Mouse (Mus musculus) right cerebral cortex, postnatal 36 days (tissue): ENCODE results near the gene Frmd6.

Source experiments
- DNase-seq, 2 experiments: peaks; one replicate each; pipeline ENCODE4 v3.0.0; 2022; ENCODE audit warnings: low spot score in 2 of 2, mixed read lengths in 1 of 2

Frmd6 gene

DNA sequence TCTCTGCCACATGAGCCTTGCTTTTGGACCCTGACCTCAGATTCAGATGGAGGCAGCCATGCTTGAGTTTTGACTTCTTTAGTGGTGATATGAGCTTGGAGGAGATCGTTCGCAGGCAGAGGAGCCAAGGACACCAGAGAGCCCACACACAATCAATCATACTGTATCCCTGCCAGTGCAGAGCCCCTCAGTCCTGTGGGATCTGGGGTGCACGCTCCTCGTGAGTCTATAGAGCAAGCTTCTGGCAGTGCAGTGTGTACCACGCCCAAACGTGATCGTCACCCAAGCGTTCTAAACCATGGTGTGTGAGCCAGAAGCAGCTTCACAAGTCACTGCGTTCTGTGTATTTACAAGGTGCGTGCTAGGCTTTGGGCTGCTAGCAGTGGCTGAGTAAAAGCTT lies 70.8 kb downstream of the Frmd6 start:
- DNase-seq, result no peak

DNA sequence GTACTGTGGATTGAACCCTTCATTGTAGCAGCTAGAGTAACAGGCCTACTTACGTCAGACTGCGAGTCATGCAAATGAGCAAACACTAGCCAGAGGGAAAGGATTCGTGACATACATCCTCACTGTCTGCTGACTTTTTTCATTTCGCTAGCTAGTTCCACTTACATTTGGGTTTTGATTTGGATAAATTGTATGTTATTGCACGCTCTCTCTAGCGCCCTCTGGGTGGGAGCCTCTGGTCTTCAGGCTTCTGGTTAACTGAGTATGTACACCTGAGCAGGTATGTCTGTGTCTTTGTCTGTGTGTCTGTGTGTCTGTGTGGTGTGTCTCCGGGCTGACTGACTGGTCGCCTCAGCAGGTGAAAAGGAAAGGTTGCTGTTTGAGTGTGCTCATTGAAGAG lies 72.1 kb downstream of the Frmd6 start:
- DNase-seq, result no peak

DNA sequence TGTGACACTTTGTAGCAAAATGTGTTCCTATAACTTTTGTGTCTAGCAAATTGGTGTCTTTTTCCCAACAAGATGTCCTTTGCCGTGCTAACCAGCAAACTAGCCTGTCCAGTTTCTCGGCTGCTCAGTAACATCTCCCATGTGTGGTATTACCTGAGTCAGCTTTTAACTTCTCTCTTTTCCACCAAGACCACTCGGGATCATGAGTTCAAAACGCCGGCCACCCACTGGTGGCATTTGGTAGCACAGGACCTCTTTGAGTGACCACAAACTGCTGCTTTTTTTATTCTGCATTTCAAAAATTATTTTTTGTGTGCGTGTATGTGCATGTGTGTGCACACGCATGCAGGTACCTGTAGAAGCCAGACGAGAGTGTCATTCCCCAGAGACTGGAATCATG lies 73.1 kb downstream of the Frmd6 start:
- no peak for DNase-seq

- no peak for DNase-seq
Measured at GRCm38 (mm10) chr12:70904471-70904870, 79.2 kb downstream of the Frmd6 start.

DNA sequence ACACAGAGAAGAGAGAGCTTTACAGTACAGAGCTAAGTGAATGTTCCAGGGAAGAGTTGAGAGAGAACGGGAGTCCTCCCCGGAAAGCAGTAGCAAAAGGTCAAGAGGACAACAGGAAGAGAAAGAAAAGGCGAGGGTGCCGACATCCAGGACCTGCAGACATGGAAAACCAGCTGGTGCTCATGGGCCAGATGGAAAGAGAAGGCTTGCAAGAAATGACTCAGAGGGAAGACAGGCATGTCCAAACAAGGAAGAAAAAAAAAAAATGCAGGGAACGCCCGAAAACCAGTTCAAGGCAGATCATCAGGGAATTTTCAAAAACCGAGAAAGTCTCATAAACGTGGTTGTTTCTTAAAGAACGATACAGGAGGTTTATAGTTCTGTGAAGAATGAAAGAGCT lies 81.6 kb downstream of the Frmd6 start:
- DNase-seq, result no peak

- no peak for DNase-seq
Measured at GRCm38 (mm10) chr12:70907651-70908050, 82.3 kb downstream of the Frmd6 start.

DNA sequence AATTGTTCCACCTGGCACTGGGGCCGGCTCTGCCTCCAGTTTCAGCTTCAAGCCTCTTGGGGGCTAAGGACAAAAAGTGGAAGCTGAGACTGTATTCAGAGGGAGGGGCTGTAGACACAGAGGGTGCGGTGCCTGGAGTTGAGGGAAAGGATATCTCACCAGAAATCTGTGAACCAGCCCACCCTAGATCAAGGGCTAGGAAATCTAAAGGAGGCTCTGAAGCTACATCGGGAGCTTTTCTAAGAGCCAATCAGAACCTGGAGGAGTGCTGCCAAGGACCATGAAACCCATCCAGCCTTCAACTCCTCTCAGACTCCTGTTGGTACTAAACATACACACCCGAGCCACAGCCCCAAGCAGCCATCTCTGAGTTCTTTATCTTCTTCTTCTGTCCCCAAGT lies 82.8 kb downstream of the Frmd6 start:
- DNase-seq, result no peak

GRCm38 (mm10) chr12:70910241-70910720 lies 85.0 kb downstream of the Frmd6 start:
- DNase-seq, result peak; percentile 42 to 51

DNA sequence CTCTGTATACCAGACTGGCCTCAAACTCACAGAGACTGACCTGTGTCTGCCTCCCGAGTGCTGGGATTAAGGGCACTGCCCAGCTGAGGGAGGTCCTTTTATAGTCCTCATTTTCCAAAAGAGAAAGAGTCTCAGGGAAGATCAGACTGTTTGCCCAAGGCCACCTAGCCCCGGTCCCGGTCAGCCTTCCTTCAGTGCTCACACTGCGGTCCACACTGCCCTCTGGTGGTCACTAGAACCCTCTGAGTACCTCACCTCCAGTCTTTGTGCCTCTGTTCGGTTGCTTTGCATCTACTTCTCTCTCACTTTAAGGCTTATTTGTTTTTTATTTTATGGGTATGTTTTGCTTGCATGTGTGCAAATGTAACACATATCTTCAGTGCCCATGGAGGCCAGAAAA lies 85.7 kb downstream of the Frmd6 start:
- DNase-seq, result peak; percentile 48 to 51

- no peak for DNase-seq
Measured at GRCm38 (mm10) chr12:70911676-70912379, 86.5 kb downstream of the Frmd6 start.

DNA sequence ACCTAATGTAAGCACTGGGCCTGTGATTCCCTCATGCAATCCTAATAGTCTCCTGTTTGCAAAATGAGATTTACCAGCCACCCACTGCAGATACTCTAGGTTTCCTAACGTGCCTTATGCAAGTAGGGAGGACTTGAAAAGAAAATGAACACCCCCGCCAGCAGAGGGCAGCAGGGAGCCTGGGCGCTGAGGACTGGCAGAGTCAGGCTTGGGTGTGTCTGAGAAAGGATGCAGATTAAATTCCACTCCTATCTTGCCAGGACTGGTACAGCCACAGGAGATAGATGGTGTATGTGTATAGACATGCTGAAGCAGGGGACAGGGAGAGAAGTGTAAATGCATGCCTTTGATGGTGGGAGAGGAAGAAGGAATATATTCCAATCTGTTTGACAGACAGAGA lies 88.1 kb downstream of the Frmd6 start:
- DNase-seq, result no peak

GRCm38 (mm10) chr12:70914387-70914786 lies 89.1 kb downstream of the Frmd6 start:
- no peak for DNase-seq

GRCm38 (mm10) chr12:70929781-70930180 lies 104.5 kb downstream of the Frmd6 start:
- DNase-seq, result no peak

DNA sequence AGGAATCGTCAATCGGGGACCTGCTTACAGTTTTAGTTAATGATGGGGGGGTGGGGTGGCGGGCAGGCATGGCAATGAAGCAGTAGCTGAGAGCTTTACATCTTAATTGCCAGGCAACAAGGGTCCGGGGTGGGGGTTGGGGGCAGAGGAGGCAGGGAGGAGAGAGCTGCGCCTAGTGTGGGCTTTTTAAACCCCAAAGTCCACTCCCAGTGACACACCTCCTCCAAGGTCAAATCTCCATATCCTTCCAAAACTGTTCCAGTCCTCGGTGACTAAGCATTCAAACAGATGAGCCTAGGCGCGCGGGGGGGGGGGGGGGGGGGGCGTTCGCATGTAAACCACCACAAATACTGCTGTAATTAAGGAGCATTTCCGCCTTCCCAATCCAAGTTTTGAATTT lies 111.8 kb downstream of the Frmd6 start:
- peak in 1 of 2 experiments; percentile 9 for DNase-seq

GRCm38 (mm10) chr12:70937571-70938384 lies 112.5 kb downstream of the Frmd6 start, which contains the start of gene Actr10:
Actr10 (plus strand) TSS chr12:70937857.
- peak; percentile 88 to 89 for DNase-seq

- DNase-seq, result no peak
Measured at GRCm38 (mm10) chr12:70940806-70941205, 115.5 kb downstream of the Frmd6 start.

DNA sequence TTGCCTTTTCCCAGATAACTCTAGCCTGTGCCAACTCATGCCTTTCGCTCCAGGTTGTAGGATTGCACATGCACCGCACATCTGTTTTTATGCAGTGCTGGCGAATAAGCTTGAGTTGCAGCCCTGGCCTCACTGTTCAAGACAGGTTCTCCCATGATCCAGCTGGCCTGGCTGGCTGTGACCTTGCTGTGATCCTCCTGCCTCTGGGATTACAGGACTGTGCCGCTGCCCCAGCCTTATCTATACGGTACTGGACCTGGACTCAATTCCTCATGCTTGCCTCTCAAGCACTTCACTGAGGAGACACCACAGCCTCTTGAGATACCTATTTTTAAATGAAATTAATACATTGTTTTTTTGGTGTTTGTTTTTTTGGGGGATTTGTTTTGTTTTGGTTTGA lies 118.9 kb downstream of the Frmd6 start:
- DNase-seq, result no peak

GRCm38 (mm10) chr12:70946585-70947256 lies 121.4 kb downstream of the Frmd6 start:
- no peak for DNase-seq
